Mouse (Mus musculus): ENCODE data around the gene Edc3. TPM values are rescaled to one million over a fixed set of nuclear protein-coding genes. Genes with fewer than 3 reads are reported as not detected.
"Not testable (repeated sequence)": the region's sequence is repeated elsewhere in the genome, so short reads cannot be mapped to it uniquely, and the experiment has no call there.

Edc3 gene
- polyA plus RNA-seq, 2 experiments = 6.9 to 10.3 TPM

DNA sequence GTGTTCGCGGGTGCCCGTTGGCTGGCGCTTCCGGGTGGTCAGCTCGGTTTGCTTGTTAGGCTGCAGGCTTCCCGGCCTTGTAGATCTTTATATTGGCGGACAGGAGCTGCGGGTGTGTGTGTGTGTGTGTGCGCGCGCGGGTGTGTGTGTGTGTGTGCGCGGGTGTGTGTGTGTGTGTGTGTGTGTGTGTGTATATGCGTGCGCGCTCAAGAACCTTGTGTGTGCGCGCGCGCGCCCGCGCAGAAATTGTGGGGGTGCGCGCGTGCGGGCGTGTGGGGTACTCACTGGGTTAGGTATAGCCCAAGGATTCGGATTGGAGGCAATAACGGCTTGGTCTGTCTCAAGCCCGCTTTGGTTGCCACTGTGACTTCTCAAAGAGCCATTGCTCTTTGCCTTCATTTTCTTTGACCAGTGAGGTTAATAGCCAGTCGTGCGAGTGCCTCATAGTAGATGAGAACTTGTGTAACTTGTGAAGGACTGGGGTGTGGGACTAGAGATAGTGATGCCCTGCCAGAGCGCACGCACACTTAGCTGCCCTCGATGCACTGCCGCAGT is 457 bp downstream of the Edc3 start:
- peaks cover 3% of the 10 kb centered on the region for H3K9me3 ChIP-seq (ENCODE audit: control insufficient read depth, low read length)
- WGBS (ENCODE audit: insufficient replicate concordance) = 2% methylated on average over 39 of the region's 39 CpGs
- peaks cover 4 to 9% of the 10 kb centered on the region in 2 experiments; a peak in 3 of 4 replicates for H3K4me1 ChIP-seq (replicated peaks; ENCODE audit: control insufficient read depth in 2 of 2, insufficient read depth in 2 of 2, low read length in 1 of 2)
- peak overlapping the region; percentile 89 for H3K4me2 ChIP-seq (ENCODE audit: low read depth)
- peaks cover 4% of the 10 kb centered on the region for H3K36me3 ChIP-seq (replicated peaks; ENCODE audit: control insufficient read depth, insufficient read depth, low read depth)
- no peak for TF ChIP-seq EP300 (IDR thresholded peaks at IDR 0.05; ENCODE audit: low read depth)
- TF ChIP-seq CTCF (IDR thresholded peaks at IDR 0.05; ENCODE audit: low read depth) = no peak
- H3K27me3 ChIP-seq (ENCODE audit: control insufficient read depth, insufficient read depth, low read length) = no peaks in the 10 kb centered on the region
- DNase-seq (ENCODE audit: low read depth in 3 of 3, low spot score in 3 of 3) (peak; percentile 24 to 41 (median 31)), ATAC-seq (ENCODE audit: insufficient read depth) (peak; percentile 81)
- peak overlapping the region; percentile 92 for H3K9ac ChIP-seq (replicated peaks)
- peak overlapping the region; percentile 77 for H3K27ac ChIP-seq
- H3K4me3 ChIP-seq (ENCODE audit: insufficient read depth in 1 of 2, low read depth in 2 of 2, low read length in 2 of 2) = peak overlapping the region; percentile 85 to 94

DNA sequence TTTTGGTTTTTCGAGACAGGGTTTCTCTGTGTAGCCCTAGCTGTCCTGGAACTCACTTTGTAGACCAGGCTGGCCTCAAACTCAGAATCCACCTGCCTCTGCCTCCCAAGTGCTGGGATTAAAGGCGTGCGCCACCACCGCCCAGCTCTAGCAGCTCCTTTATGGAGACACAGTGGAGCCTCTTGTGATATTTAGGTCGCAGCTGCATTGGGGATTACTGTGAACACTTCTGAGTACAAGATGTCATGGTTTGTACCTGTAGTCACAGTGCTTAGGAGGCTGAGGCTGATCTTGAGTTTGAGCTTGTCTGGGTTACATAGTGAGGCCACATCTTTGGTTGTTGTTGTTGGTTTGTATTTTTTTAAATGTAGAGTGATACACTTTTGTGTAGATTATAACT is 1.9 kb downstream of the Edc3 start:
- not testable (repeated sequence) for DNase-seq (ENCODE audit: low read depth in 3 of 3, low spot score in 3 of 3); H3K4me2 ChIP-seq (ENCODE audit: low read depth); H3K9ac ChIP-seq (replicated peaks); H3K9me3 ChIP-seq (ENCODE audit: control insufficient read depth, low read length); ATAC-seq (ENCODE audit: insufficient read depth); H3K27me3 ChIP-seq (ENCODE audit: control insufficient read depth, insufficient read depth, low read length); H3K27ac ChIP-seq; H3K36me3 ChIP-seq (replicated peaks; ENCODE audit: control insufficient read depth, insufficient read depth, low read depth); H3K4me1 ChIP-seq (replicated peaks; ENCODE audit: control insufficient read depth in 2 of 2, insufficient read depth in 2 of 2, low read length in 1 of 2); H3K4me3 ChIP-seq (ENCODE audit: insufficient read depth in 1 of 2, low read depth in 2 of 2, low read length in 2 of 2)
- WGBS (ENCODE audit: insufficient replicate concordance) = 77% methylated on average over 5 of the region's 5 CpGs

DNA sequence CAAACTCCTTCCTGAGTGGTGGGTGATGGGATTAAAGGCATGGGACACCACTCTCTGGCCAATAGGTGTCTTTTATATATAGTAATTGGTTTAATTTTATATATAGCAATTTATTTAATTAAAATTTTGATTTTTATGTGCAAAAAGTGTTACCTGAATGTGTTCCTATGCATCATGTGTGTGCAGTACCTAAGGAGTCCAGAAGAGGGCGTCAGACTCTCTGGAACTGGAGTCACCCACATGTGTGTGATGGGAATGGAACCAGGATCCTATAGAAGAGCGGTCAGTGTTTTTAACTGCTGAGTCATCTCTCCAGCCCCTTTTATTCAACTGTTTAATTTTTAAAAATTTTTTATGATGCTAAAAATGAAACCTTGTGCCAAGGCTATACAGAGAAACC is 3.9 kb downstream of the Edc3 start:
- DNase-seq (ENCODE audit: low read depth in 3 of 3, low spot score in 3 of 3) (no peak), ATAC-seq (ENCODE audit: insufficient read depth) (no peak)
- Histone ChIP-seq H3K36me3 (replicated peaks; ENCODE audit: control insufficient read depth, insufficient read depth, low read depth) (peaks cover 23% of the 10 kb centered on the region), H3K4me1 (replicated peaks; ENCODE audit: control insufficient read depth in 2 of 2, insufficient read depth in 2 of 2, low read length in 1 of 2) (peaks cover 4 to 9% of the 10 kb centered on the region in 2 experiments; a peak in 3 of 4 replicates), H3K9ac (replicated peaks) (no peak overlapping the region), H3K4me3 (ENCODE audit: insufficient read depth in 1 of 2, low read depth in 2 of 2, low read length in 2 of 2) (no peak overlapping the region), H3K27ac (no peak overlapping the region), H3K27me3 (ENCODE audit: control insufficient read depth, insufficient read depth, low read length) (no peaks in the 10 kb centered on the region), H3K4me2 (ENCODE audit: low read depth) (no peak overlapping the region), H3K9me3 (ENCODE audit: control insufficient read depth, low read length) (peaks cover 3% of the 10 kb centered on the region)
- TF ChIP-seq CTCF (IDR thresholded peaks at IDR 0.05; ENCODE audit: low read depth) (peak; percentile 50), EP300 (IDR thresholded peaks at IDR 0.05; ENCODE audit: low read depth) (no peak)
- WGBS (ENCODE audit: insufficient replicate concordance) = 56% methylated on average over 2 of the region's 2 CpGs

DNA sequence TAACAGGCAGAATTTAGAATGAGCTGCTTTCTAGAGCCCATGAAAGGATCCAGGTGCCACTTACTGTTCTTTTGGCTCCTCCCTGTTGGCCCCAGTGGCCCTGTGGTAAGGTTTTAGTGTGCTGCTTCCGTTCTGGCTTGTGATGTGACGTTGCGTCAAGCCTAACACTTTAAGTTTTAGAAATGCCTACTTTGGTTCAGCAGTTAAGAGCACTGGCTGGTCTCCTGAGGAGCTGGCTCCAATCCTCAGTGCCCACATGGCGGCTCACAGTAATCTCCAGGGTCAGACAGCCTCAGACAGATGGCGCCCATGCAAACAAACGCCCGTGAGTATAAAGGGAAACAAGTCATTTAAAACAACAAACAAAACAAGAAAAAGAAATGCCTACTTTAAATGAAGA is 10.1 kb downstream of the Edc3 start:
- no peak overlapping the region for H3K4me3 ChIP-seq (ENCODE audit: insufficient read depth in 1 of 2, low read depth in 2 of 2, low read length in 2 of 2)
- no peak overlapping the region for H3K27ac ChIP-seq
- H3K36me3 ChIP-seq (replicated peaks; ENCODE audit: control insufficient read depth, insufficient read depth, low read depth) = peaks cover 35% of the 10 kb centered on the region
- no peaks in the 10 kb centered on the region for H3K9me3 ChIP-seq (ENCODE audit: control insufficient read depth, low read length)
- WGBS (ENCODE audit: insufficient replicate concordance) = 87% methylated on average over 7 of the region's 7 CpGs
- H3K27me3 ChIP-seq (ENCODE audit: control insufficient read depth, insufficient read depth, low read length) = no peaks in the 10 kb centered on the region
- no peak overlapping the region for H3K4me2 ChIP-seq (ENCODE audit: low read depth)
- H3K9ac ChIP-seq (replicated peaks) = no peak overlapping the region
- TF ChIP-seq CTCF (IDR thresholded peaks at IDR 0.05; ENCODE audit: low read depth) (no peak), EP300 (IDR thresholded peaks at IDR 0.05; ENCODE audit: low read depth) (no peak)
- H3K4me1 ChIP-seq (replicated peaks; ENCODE audit: control insufficient read depth in 2 of 2, insufficient read depth in 2 of 2, low read length in 1 of 2) = peaks cover 0 to 2% of the 10 kb centered on the region in 2 experiments; a peak in 1 of 4 replicates
- no peak for ATAC-seq (ENCODE audit: insufficient read depth)
- no peak for DNase-seq (ENCODE audit: low read depth in 3 of 3, low spot score in 3 of 3)

DNA sequence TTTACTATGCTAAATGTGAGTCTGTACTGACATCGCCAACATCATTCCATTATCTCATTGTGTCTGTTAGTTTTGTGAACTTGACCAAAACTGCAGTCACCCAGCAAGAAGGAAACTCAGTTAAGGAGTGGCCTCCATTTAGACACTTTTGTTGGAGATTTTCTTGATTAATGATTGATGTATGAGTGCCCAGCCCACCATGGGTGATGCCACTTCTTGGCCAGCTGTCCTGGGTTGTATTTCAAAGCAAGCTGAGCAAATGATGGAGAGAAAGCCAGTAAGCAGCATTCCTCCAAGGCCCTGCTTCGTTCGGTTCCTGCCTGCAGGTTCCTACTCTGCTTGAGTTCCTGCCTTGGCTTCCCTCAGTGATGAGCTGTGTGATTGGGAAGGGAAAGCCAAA is 12.4 kb downstream of the Edc3 start:
- H3K4me1 ChIP-seq (replicated peaks; ENCODE audit: control insufficient read depth in 2 of 2, insufficient read depth in 2 of 2, low read length in 1 of 2) = peaks cover 0 to 7% of the 10 kb centered on the region in 2 experiments; a peak in 2 of 4 replicates
- H3K9ac ChIP-seq (replicated peaks) = no peak overlapping the region
- H3K9me3 ChIP-seq (ENCODE audit: control insufficient read depth, low read length) = no peaks in the 10 kb centered on the region
- TF ChIP-seq EP300 (IDR thresholded peaks at IDR 0.05; ENCODE audit: low read depth) = no peak
- no peak for TF ChIP-seq CTCF (IDR thresholded peaks at IDR 0.05; ENCODE audit: low read depth)
- no peaks in the 10 kb centered on the region for H3K27me3 ChIP-seq (ENCODE audit: control insufficient read depth, insufficient read depth, low read length)
- ATAC-seq (ENCODE audit: insufficient read depth) (no peak), DNase-seq (ENCODE audit: low read depth in 3 of 3, low spot score in 3 of 3) (no peak)
- peaks cover 26% of the 10 kb centered on the region for H3K36me3 ChIP-seq (replicated peaks; ENCODE audit: control insufficient read depth, insufficient read depth, low read depth)
- H3K4me3 ChIP-seq (ENCODE audit: insufficient read depth in 1 of 2, low read depth in 2 of 2, low read length in 2 of 2) = no peak overlapping the region
- H3K27ac ChIP-seq = no peak overlapping the region
- H3K4me2 ChIP-seq (ENCODE audit: low read depth) = no peak overlapping the region
- 90% methylated on average over 3 of the region's 3 CpGs for WGBS (ENCODE audit: insufficient replicate concordance)

Measured in liver, embryonic 14.5 days (tissue).